Mouse (Mus musculus) urinary bladder, postnatal 10 days (tissue): ENCODE measurements around the gene Olfr483.

Experiments used
- DNase-seq: peaks from one replicate; pipeline ENCODE4 v3.0.0; 2022; ENCODE audit warnings: low spot score

Olfr483 gene

DNA sequence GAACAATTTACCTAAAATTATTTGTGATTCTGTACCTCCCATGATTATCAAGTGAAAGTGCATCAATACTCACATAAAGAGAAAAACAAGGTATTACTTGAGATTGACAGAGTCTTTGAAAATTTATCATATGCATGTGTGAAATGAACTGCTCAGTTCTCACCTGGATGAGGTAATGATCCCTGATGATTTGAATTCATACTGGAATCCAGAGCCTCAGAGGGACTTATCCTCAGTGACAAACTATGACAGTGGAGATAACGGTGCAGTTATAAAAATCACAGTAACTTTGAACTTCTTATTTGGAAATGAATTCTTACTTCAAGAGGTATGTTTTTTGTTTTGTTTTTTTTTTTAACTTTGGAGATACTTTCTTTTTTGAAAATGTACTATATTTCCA, at the start of gene Olfr483:
Gene Olfr483, plus strand, starts transcription at position 301 of the 400 bp plus-strand sequence.
- DNase-seq, result no peak

DNA sequence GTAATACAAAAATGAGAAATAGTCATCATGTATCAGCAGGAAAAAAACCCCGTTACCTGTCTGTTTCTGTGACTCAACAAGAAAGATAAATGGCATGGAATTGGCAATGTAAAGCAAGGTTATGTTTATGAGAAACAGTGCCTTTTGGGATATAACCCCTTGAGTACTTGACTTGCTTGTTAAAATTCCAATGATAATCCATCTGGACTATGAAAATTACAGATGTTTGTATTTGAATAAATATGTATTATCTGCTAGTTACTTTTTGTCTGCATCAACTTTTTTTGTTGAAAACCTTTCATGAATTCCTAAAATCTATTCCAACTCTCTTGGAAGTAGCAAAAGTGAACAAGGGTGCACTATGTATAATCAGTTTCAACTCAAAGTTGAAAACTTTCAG, 33.4 kb upstream of the Olfr483 start, which contains the start of gene Olfr480:
Gene Olfr480, minus strand, starts transcription at position 101 of the 400 bp plus-strand sequence.
- DNase-seq, result no peak

DNA sequence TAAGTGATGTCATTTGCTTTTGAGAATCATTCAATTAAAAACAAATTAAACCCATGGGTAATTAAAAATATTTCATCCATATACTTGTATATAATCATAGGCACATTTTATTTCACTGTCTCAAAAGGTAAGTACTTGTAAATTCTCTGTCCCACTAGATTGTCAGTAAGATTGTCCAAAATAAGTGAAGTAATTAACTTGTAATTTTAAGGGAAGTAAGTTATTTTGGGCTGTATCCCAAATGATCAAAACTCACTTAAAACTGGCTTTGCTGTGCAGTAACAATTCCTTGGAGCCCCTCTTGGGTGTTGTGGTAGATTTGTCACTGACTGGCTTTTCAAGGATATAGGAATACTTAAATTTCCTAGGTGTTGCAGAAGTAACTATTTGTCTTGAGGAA, 21.1 kb upstream of the Olfr483 start, which contains the start of gene Olfr481:
Gene Olfr481, plus strand, starts transcription at position 301 of the 400 bp plus-strand sequence.
- DNase-seq, result no peak

DNA sequence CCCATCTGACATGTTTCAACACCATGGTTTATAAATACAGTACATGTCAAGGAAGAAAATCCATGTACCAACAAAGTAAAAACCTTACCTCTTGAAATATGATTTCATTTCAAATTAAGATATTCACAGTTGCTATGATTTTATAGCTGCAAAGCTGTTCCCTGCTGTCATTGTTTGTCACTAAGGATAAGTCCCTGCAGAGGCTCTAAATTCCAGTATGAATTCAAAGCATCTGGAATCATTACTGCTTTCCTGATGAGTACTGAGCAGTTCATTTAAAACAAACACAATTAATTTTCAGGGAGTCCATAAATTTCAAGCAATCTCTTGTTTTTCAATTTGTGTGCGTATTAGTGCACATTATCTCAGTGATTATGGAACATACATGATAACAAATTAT, 3.2 kb upstream of the Olfr483 start, which contains the start of gene Olfr482:
Gene Olfr482, minus strand, starts transcription at position 101 of the 400 bp plus-strand sequence.
- DNase-seq, result no peak

DNA sequence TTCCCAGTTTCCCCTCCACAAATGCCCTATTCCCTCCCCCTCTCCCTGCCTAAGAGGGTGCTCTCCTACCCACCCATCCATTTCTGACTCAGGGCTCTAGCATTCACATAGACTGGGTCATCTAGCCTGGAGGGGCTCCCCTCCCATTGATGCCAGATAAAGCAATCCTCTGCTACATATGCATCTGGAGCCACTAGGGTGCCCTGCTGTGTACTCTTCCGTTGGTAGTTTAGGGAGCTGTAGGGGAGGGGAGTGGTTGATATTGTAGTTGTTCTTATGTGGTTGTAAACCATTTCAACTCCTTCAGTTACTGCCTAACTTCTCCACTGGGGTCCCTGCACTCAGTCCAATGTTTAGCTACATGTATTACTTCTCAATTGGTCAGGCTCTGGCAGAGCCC, 20.0 kb downstream of the Olfr483 start:
- DNase-seq, result no peak

DNA sequence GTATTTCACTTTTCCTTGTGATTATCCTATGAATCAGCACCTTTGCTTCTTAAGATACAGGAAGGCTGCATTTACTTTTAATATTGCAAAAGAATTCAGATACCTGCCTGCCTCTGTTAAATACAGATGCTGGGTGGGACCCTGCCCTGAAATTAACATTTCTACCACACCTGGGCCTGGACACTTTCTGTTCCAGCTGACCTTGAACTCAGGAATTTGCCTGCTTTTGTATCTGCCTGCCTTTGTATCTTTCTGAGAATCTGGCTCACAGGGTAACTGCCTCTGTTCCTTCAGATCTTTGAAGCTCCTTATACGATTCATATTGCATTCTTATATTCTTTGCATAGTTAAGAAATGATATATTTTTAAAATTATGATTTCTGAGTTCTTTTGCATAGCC, 20.8 kb downstream of the Olfr483 start:
- no peak for DNase-seq

DNA sequence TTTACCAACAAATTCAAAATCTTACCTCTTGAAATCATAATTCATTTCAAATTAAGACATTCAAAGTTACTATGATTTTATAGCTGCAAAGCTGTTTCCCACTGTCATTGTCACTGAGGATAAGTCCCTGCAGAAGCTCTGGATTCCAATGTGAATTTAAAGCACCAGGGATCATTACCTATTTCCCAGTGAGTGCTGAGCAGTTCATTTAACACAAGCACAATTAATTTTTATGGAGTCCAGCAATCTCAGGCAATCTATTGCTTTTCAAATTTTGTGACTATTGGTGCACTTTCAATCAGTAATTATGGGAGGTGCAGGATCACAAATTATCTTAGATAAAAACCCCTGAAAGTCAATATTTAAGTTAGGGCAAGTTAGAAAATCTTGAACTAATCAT, 26.7 kb downstream of the Olfr483 start, which contains the start of gene Olfr484:
Gene Olfr484, minus strand, starts transcription at position 101 of the 400 bp plus-strand sequence.
- DNase-seq, result no peak
